Comparison of ENCODE assay signal across 4 mouse cellular contexts in the genomic region with DNA sequence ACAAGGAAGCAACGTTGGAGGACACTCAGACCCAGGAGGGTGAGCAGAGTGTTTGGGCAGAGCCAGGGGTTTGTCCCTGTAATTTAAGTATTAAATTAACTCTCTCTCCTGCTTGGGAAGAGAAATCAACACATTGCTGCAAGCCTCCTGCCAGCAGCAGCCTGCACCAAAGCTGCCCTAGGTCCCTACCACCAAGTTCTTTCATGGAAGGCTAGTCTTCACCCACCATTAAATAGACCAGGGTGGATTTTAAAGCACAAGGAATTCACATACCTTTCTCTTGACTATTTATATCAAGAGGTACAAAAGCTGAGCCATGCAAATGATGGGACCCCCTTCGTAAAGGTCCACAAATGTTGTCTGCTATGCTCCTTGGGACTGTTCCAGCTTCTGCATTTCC.
DNase-seq lines count a peak whose midpoint lies in the region; ATAC-seq and TF ChIP-seq lines count a peak whose summit lies in the region.
"Had no signal": no experiment of that assay in that cellular context is flagged by ENCODE, and none has a peak within 500 bp of the region (broad histone marks: within the 10 kb centered on the region; RNA-seq: fewer than 3 reads in every experiment).

No protein-coding gene starts in this region.

- CTCF ChIA-PET in Patski (lab: Charles Lee) = interaction anchor here (0.7 to 1.2 kb wide), 5 partner anchors 25 to 391 kb away, joined by 3 to 4 read pairs (median 3); no protein-coding TSS in a partner anchor

- peak; percentile 79 for ATAC-seq in Patski

- POLR2A ChIA-PET in Patski (lab: Charles Lee) = no interaction called here

- DNase-seq in Patski (ENCODE audit: low read depth, low spot score) = peak; percentile 60
- DNase-seq in lung, adult 18-20 months = no peak
- DNase-seq: cerebellum, adult 11-12 months had no signal

- H3K27me3 ChIP-seq in Patski = no peaks in the 10 kb centered on the region
- H3K27me3 ChIP-seq: CH12.LX had no signal

- no peak for TF ChIP-seq CTCF in Patski (IDR thresholded peaks at IDR 0.05)

- in situ Hi-C loops in Patski (cut with MboI; ENCODE audit: low pct_unique_long_range_greater_than_20kb) = loop anchor here (5.0 to 25.0 kb wide), 3 partner anchors 128 to 383 kb away; a partner anchor contains a TSS
